Mouse (Mus musculus) adrenal gland, adult 18-20 months (tissue): ENCODE data around the gene Ddit4. TPM values are rescaled to one million over a fixed set of nuclear protein-coding genes. Genes with fewer than 3 reads are reported as not detected.
"Not testable (repeated sequence)": the region's sequence is repeated elsewhere in the genome, so short reads cannot be mapped to it uniquely, and the experiment has no call there.

ENCODE experiments used
- DNase-seq, 2 experiments: peaks; one replicate each; pipeline ENCODE4 v3.0.0; 2021 to 2022; ENCODE audit warnings: low spot score in 2 of 2
- long read RNA-seq, 2 experiments: library from polyadenylated mRNA; stranded (forward); transcript quantifications; one replicate each; pipeline ENCODE4 v2.0.0; 2021
- total RNA-seq, 2 experiments: library from RNA; stranded (reverse); gene quantifications; 1 replicate in 1 of 2; 2 replicates in 1 of 2; pipeline ENCODE4 v1.2.3; 2021

The Ddit4 gene
- total RNA-seq = 10 to 100 TPM; 29.5 to 69.3 TPM
- long read RNA-seq, experiment 1, transcript Ddit4-201 (3 exons, 1,755 nt) = major isoform, 23 of 24 reads
- long read RNA-seq, experiment 1, partial matches to known transcripts = 1 of 24 reads
- long read RNA-seq, experiment 1, other reads (novel, unspliced or antisense) = 0 of 24 reads
- long read RNA-seq, experiment 2, transcript Ddit4-201 (3 exons, 1,755 nt) = major isoform, 92 of 100 reads
- long read RNA-seq, experiment 2, partial matches to known transcripts = 8 of 100 reads
- long read RNA-seq, experiment 2, other reads (novel, unspliced or antisense) = 0 of 100 reads

DNA sequence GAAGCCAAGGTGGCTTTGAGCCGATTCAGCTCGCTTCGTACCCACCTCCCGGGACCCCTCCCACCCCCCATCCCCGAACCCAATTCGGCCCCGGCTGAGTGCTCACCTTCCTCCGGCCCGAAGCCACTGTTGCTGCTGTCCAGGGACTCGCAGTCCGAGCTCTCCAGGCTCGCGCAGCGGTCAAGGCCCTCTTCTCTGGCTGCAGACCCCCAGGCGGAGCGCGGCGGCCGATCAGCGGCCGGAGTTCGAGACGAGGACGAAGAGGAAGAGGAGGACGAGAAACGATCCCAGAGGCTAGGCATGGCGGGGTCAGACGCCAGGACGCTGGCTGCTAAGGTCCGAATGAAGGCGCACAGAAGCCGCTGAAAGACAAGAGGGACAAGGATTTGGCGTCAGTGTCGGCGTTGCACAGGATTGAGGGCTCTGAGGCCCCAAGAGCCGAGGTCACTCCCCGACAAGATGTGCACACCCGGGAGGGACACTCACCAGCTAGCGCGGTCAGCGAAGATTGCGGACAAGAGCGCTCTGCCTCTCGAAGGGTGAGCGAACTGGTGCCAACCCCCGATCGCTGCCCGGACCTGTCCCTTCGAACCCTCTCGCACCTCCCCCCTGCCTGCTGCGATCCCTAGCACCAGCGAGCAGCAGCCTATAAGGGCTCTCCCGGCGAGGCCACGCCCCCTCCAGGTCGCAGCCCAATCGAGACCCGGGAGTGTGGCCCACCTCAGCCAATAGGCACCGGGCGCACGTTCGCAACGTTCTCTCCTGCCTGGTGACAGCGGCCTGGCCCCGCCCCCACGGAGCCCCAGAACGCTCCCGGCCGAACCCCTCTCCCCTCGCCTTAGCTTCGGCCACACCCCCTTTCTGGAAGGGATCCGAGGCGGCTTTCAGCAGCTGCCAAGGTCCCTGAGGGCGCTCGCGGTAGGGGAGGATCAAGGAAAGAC is at the start of gene Ddit4:
Gene Ddit4 (minus strand): TSS at position 624 of the 941 bp plus-strand sequence.
- DNase-seq = peak; percentile 99 to 100

GRCm38 (mm10) chr10:59999057-59999456 is 47.4 kb upstream of the Ddit4 start:
- no peak for DNase-seq

DNA sequence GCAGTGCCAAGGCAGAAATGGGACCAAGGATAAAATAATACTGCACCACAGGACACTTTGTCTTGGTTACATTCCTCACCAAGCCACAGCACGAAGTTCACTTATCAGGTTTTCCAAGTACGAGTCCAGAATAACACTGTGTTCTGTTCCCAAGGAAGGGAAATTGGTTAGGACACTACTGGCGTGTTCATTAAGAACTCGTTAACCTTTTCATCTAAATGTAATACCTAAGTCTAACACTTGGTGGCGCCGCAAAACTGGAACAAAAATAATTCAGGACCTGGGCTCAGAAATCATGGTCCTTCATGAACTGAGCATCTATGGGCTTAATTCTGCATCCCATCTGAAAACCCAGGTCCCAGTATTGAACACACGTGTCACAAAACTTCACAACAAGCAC is 46.0 kb upstream of the Ddit4 start:
- DNase-seq = peak in 1 of 2 experiments; percentile 59

DNA sequence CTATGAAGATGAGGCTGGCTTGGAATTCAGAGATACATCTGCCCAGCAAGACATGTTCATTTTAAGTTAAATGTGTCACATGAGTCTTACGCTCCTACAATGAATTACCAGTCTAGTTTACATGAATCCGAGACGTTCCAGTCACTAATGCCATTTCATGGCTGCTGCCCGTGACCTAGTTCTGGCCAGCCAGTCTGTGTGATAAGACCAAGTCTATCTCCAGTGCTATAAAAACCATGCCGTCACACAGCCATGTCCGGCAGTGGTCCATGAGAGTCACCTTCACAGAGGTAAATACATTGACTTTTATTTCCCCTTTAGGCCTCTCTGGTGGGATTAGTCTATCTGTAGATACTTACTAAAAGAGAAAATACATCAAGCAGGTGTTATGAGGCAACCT is 44.3 kb upstream of the Ddit4 start:
- no peak for DNase-seq

GRCm38 (mm10) chr10:59993813-59994212 is 42.2 kb upstream of the Ddit4 start:
- DNase-seq = not testable (repeated sequence)

- no peak for DNase-seq
Observed at GRCm38 (mm10) chr10:59992024-59992423, 40.4 kb upstream of the Ddit4 start.

GRCm38 (mm10) chr10:59991262-59991880 is 39.7 kb upstream of the Ddit4 start:
- DNase-seq = no peak

DNA sequence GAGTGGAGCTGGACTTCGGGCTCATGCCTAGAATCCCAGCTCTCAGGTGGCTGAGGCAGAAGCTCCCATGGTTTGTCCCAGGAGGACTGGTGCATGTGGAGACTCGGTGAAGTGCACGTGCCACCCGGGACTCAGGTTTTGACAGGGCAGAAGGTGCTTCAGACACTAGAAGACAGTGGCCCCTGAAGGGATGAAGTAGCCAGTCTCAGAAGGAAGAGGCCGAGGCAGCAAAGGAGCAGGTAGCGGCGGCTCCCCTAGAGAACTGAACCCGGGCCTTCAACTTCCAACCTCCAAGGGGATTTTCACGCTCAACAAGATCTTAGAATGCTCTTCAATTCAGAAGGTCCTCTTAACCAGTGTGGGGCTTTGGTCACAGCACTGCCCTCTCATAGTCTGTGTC is 38.8 kb upstream of the Ddit4 start:
- DNase-seq = no peak

DNA sequence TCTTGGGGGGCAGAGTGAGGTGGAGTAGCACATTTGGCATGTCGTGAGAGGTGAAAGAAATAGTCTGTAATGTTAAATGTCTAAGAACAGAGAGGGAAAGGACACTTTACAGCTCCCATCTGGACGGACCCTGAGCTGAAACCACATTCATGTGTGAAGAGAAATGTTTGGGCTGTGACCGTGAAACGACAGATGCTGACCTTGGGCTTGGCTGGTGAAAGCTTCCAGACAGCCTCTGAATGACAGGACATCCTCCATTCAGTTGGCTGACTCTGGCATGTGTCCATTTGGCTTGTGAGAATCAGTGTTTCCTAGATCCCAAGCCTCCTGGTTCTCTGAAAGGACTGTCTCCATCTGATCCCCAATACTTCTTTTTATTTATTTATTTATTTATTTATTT is 36.4 kb upstream of the Ddit4 start:
- no peak for DNase-seq

DNA sequence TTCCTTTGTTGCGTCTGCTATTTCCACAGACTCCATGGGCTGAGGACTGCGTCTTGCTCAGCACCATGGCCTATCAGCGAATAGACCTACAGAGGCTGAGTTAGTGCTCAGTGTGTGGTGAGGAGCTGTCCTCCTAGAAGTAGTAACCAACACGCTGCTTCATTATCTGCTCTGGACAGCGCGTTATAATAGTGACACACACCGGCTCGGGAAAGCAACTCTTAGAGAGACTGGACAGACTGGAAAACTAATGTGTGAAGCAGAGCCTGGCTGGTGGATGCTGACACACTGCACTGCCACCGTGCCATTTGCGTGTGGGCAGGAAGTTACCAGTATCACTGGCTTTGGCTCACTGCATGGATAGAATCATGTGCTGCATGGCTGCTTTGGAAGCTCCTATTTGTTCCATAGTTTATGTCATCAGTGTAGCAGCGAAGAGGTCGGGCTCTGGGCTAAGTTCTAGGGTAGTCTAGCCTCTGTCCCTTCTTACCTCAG is 30.8 kb upstream of the Ddit4 start:
- no peak for DNase-seq

DNA sequence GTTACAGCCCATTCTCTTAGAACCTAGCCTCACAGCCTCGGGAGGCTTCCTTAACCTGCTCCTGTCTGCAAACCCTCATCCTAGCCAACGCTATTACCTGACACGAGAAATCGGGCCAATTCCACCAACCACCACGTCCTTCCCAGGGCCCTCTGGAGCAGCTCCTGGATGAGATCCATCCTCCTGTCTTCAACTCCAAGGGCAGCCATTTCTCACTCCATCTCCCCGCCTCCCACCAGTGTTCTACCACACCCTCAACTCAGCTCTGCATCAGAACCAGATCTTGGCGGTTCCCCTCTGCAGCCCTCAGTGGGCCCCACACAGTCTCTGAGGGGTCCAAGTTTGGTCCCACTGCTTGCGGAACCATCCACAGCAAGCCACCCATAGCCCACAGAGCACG is 30.2 kb upstream of the Ddit4 start:
- no peak for DNase-seq

- DNase-seq = no peak
Observed at GRCm38 (mm10) chr10:59981336-59981735, 29.7 kb upstream of the Ddit4 start.

DNA sequence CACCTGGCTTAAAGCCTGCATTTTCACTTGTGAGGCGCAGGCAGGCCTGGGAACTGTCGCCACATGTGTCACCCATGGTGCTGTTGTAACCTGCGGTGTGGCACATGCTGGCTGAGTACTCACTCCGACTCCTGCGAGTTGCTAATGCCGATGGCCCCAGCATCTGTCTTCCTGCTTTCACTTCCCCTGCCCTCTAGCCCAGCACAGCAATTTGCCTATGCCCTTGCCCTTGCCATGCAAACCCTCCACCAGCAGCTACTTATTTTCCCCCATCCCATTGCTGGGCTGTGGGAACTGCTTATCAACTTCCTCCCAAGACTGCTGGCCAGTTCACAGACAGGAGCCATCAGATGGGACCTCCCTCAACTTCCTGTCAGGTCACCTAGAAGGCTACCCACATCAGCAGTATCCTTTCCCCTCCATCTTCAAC is 29.2 kb upstream of the Ddit4 start:
- no peak for DNase-seq

DNA sequence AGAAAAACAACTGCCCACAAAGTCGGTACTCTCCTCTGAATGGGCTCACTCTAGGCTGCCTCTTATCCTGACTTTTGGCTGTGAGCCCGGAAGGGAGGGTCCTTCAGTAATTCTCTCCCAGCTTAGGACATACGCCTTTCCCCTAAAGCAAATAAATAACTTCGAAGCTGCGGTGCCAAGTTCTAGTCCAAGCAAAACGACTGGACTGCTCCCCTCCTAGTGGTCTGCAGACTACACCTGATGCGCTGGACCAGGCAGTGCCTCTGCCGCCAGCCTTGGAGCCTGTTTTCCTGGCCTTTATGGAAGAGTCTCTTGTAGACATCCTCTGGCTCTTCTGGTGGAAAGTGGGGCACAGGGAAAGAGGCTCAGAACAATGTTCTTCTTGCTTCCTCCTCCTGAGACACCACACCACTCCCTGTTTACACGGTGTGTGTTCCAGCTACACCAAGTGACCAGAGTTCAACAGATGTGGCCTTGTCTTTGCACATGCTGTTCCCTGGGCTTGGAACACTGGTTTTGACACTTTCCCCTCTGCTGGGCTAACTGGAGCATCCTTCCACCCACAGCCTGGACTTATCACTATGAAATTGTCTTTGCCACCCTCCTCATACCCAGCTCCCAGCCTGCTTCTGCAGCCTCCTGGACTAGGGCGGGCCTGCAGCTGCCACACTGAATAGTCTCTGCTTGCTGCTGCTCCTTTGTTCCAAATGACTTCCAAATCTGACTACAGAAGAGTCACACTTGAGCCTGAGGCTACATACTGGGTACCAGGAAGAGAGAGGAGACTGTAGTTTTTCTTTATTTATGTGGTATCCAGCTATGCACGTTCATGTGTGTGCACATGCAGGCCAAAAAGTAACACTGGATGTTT is 27.5 kb upstream of the Ddit4 start:
- DNase-seq = peak in 1 of 2 experiments; percentile 62

DNA sequence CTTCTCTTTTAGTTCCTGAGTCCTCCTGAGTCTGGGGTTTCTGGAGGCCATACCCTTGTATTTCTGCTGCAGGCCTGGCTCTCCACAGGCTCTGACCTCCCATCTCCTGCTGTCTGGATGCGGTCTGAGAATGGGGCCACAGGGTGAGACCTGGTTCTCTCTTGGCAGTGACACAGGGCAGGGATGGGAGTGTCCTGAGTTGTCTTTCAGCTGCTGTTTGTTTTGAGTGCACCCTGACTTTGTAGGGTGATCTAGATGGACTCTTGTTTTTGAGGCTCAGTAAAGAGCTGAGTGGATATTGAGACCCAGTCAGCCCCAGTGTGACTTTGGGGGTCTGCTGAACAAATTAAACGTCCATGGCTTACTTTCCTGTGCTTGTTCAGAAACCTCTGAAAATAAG is 26.8 kb upstream of the Ddit4 start:
- DNase-seq = no peak

DNA sequence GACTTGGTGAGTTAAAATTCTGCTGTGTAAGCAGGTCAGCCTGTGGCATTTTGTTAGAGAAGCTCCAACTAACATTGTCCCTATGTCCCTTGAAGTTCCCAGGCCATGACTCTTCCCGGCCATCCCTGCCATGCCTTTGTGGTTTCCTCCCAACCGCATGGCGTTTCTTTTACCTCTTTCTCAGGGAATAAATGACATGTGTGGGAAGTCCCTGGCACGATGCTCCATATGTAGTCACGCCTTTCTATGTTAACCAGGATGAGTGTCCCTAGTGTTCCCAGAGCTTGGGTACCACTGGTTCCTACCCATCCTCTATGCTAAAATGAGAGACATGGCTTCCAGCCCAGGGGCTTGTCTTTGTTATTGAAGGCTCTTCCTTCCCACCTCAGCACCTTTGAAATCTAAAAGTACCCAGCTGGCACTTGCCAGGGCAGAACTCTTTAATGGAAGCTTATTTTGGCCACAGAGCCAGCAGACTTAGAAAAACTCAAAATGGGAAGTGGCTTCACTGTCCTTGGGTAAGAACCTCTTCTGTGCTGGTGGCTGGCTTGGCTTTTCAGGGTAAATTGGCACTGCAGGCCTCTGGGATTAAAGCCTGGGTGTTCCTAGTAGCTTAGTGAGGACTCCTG is 26.2 kb upstream of the Ddit4 start:
- no peak for DNase-seq

- no peak for DNase-seq
Observed at GRCm38 (mm10) chr10:59977141-59977540, 25.5 kb upstream of the Ddit4 start.

DNA sequence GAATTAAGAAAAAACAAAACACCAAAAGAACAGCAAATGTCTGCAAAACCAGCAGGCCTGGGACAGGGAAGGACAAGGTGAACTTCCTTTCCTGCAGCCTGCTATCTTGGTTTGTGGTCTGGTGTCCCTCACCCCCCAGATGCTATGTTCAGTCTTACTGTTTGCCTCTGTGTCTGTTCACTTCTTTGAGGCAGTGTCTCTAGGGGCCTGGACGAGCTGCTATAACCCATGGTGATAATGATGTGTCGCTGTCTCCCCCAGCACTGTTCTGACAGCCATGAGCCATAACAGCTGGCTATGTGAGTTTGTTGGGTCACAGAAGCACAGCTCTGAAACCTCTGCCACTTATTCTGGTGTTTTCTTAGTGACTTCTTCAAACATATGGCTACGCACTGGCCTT is 23.2 kb upstream of the Ddit4 start:
- no peak for DNase-seq

GRCm38 (mm10) chr10:59974191-59974664 is 22.6 kb upstream of the Ddit4 start:
- peak in 1 of 2 experiments; percentile 51 for DNase-seq

- DNase-seq = no peak
Observed at GRCm38 (mm10) chr10:59973400-59973799, 21.8 kb upstream of the Ddit4 start.
